In the genomic region with DNA sequence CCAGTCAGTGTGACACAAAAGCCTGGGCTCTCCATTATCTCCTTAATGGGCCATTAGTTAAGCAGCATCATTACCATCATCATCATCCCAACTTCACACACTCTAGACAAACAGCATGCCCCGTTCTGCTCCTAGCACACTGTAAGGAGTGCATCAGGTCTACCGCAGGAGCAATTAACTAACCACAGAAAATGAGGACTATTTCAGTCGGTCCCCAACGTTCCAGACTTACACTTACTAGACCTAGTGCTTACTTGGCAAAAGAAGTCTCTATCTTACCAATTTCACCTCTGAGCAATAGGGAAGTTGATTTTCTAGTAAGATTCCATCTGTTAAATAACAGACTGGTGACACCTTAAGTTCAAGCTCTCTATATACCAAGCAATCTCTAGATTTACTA, we compare ENCODE assay signal across 11 mouse cellular contexts. TPM values are rescaled to one million over a fixed set of nuclear protein-coding genes. Genes with fewer than 3 reads are reported as not detected.
DNase-seq lines count a peak whose midpoint lies in the region; ATAC-seq and TF ChIP-seq lines count a peak whose summit lies in the region.
"Had no signal": no experiment of that assay in that cellular context is flagged by ENCODE, and none has a peak within 500 bp of the region (broad histone marks: within the 10 kb centered on the region; RNA-seq: fewer than 3 reads in every experiment).

No protein-coding gene starts in this region.

- no peaks in the 10 kb centered on the region for H3K36me3 ChIP-seq in forebrain, embryonic 12.5 days (replicated peaks)
- no peaks in the 10 kb centered on the region for H3K36me3 ChIP-seq in forebrain, embryonic 11.5 days (ENCODE audit: control insufficient read depth, insufficient read depth, low read length)
- H3K36me3 ChIP-seq in embryonic facial prominence, embryonic 13.5 days, result no peaks in the 10 kb centered on the region
- no peaks in the 10 kb centered on the region for H3K36me3 ChIP-seq in limb, embryonic 12.5 days
- H3K36me3 ChIP-seq in midbrain, embryonic 15.5 days (replicated peaks), result no peaks in the 10 kb centered on the region
- no peaks in the 10 kb centered on the region for H3K36me3 ChIP-seq in intestine, postnatal 0 days (ENCODE audit: control insufficient read depth, insufficient read depth)

- intact Hi-C loops in left cerebral cortex, postnatal 10 days (cut with DNase I), result no loop called here

- ATAC-seq in forebrain, embryonic 12.5 days (ENCODE audit: low FRiP score), result no peak
- no peak for ATAC-seq in forebrain, embryonic 11.5 days (replicated peaks; ENCODE audit: low FRiP score)
- no peak for ATAC-seq in embryonic facial prominence, embryonic 13.5 days (ENCODE audit: insufficient number of reproducible peaks, insufficient read depth, low FRiP score, low TSS enrichment, low read depth)
- no peak for ATAC-seq in limb, embryonic 12.5 days (ENCODE audit: insufficient number of reproducible peaks, insufficient read depth, low FRiP score, low TSS enrichment, low read depth)
- ATAC-seq in midbrain, embryonic 15.5 days (replicated peaks), result no peak
- ATAC-seq in intestine, postnatal 0 days, result no peak
- ATAC-seq: inflammation-experienced regulatory T-cells, adult 6 months had no signal

- H3K27ac ChIP-seq in forebrain, embryonic 12.5 days, result no peak overlapping the region
- no peak overlapping the region for H3K27ac ChIP-seq in forebrain, embryonic 11.5 days (ENCODE audit: low read depth, low read length)
- no peak overlapping the region for H3K27ac ChIP-seq in embryonic facial prominence, embryonic 13.5 days
- H3K27ac ChIP-seq in limb, embryonic 12.5 days, result no peak overlapping the region
- H3K27ac ChIP-seq in midbrain, embryonic 15.5 days, result no peak overlapping the region
- no peak overlapping the region for H3K27ac ChIP-seq in intestine, postnatal 0 days (ENCODE audit: low read depth, low read length)

- no peak overlapping the region for H3K4me3 ChIP-seq in forebrain, embryonic 12.5 days (replicated peaks)
- no peak overlapping the region for H3K4me3 ChIP-seq in forebrain, embryonic 11.5 days (ENCODE audit: low read depth, low read length)
- no peak overlapping the region for H3K4me3 ChIP-seq in embryonic facial prominence, embryonic 13.5 days
- H3K4me3 ChIP-seq in limb, embryonic 12.5 days (replicated peaks), result no peak overlapping the region
- H3K4me3 ChIP-seq in midbrain, embryonic 15.5 days, result 0 out of 2 replicates have a peak overlapping the region, but pooled peaks have one; percentile 94
- no peak overlapping the region for H3K4me3 ChIP-seq in intestine, postnatal 0 days (ENCODE audit: low read depth, low read length)

- H3K9me3 ChIP-seq in forebrain, embryonic 12.5 days, result no peaks in the 10 kb centered on the region
- no peaks in the 10 kb centered on the region for H3K9me3 ChIP-seq in forebrain, embryonic 11.5 days (ENCODE audit: control insufficient read depth, low read length)
- H3K9me3 ChIP-seq in embryonic facial prominence, embryonic 13.5 days, result no peaks in the 10 kb centered on the region
- H3K9me3 ChIP-seq in limb, embryonic 12.5 days, result no peaks in the 10 kb centered on the region
- no peaks in the 10 kb centered on the region for H3K9me3 ChIP-seq in midbrain, embryonic 15.5 days
- no peaks in the 10 kb centered on the region for H3K9me3 ChIP-seq in intestine, postnatal 0 days (ENCODE audit: control insufficient read depth)

- no peak overlapping the region for H3K9ac ChIP-seq in forebrain, embryonic 12.5 days
- no peak overlapping the region for H3K9ac ChIP-seq in forebrain, embryonic 11.5 days (ENCODE audit: low read length)
- H3K9ac ChIP-seq in embryonic facial prominence, embryonic 13.5 days, result 0 out of 2 replicates have a peak overlapping the region, but pooled peaks have one; percentile 6
- no peak overlapping the region for H3K9ac ChIP-seq in limb, embryonic 12.5 days (replicated peaks)
- no peak overlapping the region for H3K9ac ChIP-seq in midbrain, embryonic 15.5 days
- H3K9ac ChIP-seq in intestine, postnatal 0 days (ENCODE audit: low read depth, low read length), result no peak overlapping the region

- DNase-seq in forebrain, embryonic 11.5 days (ENCODE audit: low spot score), result no peak
- no peak for DNase-seq in left cerebral cortex, postnatal 10 days (ENCODE audit: extremely low spot score in 1 of 2, low spot score in 2 of 2)
- no peak for DNase-seq in lung, postnatal 10 days
- DNase-seq: left cerebral cortex, postnatal 4 days; thymus, adult 2 months had no signal

- H3K27me3 ChIP-seq in forebrain, embryonic 12.5 days, result no peaks in the 10 kb centered on the region
- H3K27me3 ChIP-seq in forebrain, embryonic 11.5 days (ENCODE audit: control insufficient read depth, insufficient read depth, low read length), result no peaks in the 10 kb centered on the region
- H3K27me3 ChIP-seq in embryonic facial prominence, embryonic 13.5 days, result no peaks in the 10 kb centered on the region; the same call in 1 of the 2 replicates
- no peaks in the 10 kb centered on the region for H3K27me3 ChIP-seq in limb, embryonic 12.5 days
- H3K27me3 ChIP-seq in midbrain, embryonic 15.5 days (replicated peaks), result no peaks in the 10 kb centered on the region
- H3K27me3 ChIP-seq in intestine, postnatal 0 days (replicated peaks; ENCODE audit: control insufficient read depth, insufficient read depth, low read length), result no peaks in the 10 kb centered on the region

- H3K4me2 ChIP-seq in forebrain, embryonic 12.5 days, result peak overlapping the region; percentile 75
- H3K4me2 ChIP-seq in forebrain, embryonic 11.5 days (ENCODE audit: low read depth, low read length, severe bottlenecking), result no peak overlapping the region
- H3K4me2 ChIP-seq in embryonic facial prominence, embryonic 13.5 days, result peak overlapping the region; percentile 86; the same call in 1 of the 2 replicates
- peak overlapping the region; percentile 80; the same call in 1 of the 2 replicates for H3K4me2 ChIP-seq in limb, embryonic 12.5 days
- peak overlapping the region; percentile 82 for H3K4me2 ChIP-seq in midbrain, embryonic 15.5 days
- H3K4me2 ChIP-seq in intestine, postnatal 0 days (replicated peaks; ENCODE audit: low read depth), result no peak overlapping the region

- WGBS in forebrain, embryonic 12.5 days, result 78% methylated on average over 4 of the region's 4 CpGs
- WGBS in forebrain, embryonic 11.5 days, result 85% methylated on average over 4 of the region's 4 CpGs
- WGBS in embryonic facial prominence, embryonic 13.5 days, result 60% methylated on average over 4 of the region's 4 CpGs
- 80% methylated on average over 4 of the region's 4 CpGs for WGBS in limb, embryonic 12.5 days
- WGBS in midbrain, embryonic 15.5 days, result 81% methylated on average over 4 of the region's 4 CpGs
- WGBS in intestine, postnatal 0 days, result 80% methylated on average over 4 of the region's 4 CpGs

- TF ChIP-seq CTCF in intestine, postnatal 0 days (IDR thresholded peaks at IDR 0.05; ENCODE audit: low read depth), result no peak

- H3K4me1 ChIP-seq in forebrain, embryonic 12.5 days, result peaks cover 27% of the 10 kb centered on the region
- no peaks in the 10 kb centered on the region for H3K4me1 ChIP-seq in forebrain, embryonic 11.5 days (replicated peaks; ENCODE audit: control insufficient read depth, insufficient read depth, low read length)
- H3K4me1 ChIP-seq in embryonic facial prominence, embryonic 13.5 days, result peaks cover 17% of the 10 kb centered on the region
- peaks cover 14% of the 10 kb centered on the region for H3K4me1 ChIP-seq in limb, embryonic 12.5 days (replicated peaks)
- H3K4me1 ChIP-seq in midbrain, embryonic 15.5 days, result peaks cover 36% of the 10 kb centered on the region
- peaks cover 6% of the 10 kb centered on the region; the same call in 1 of the 2 replicates for H3K4me1 ChIP-seq in intestine, postnatal 0 days (replicated peaks; ENCODE audit: control insufficient read depth, insufficient read depth, low read length)

RNA-seq across cellular contexts. Expression of gene Zdhhc17, which starts 2.3 kb away (rescaled TPM):
- polyA plus RNA-seq in forebrain, embryonic 12.5 days (2016; fragmentation: Nextera tagmentation; extraction: Ambion mirVana), result 40.2 and 45.2 TPM in 2 replicates
- polyA plus RNA-seq in forebrain, embryonic 11.5 days (2014; fragmentation: Nextera tagmentation; extraction: Ambion mirVana), result 28.0 and 31.6 TPM in 2 replicates
- polyA plus RNA-seq in embryonic facial prominence, embryonic 13.5 days (2015; fragmentation: Nextera tagmentation; extraction: Ambion mirVana), result 29.8 and 35.0 TPM in 2 replicates
- polyA plus RNA-seq in limb, embryonic 12.5 days (2016; fragmentation: Nextera tagmentation; extraction: Ambion mirVana), result 32.6 and 34.9 TPM in 2 replicates
- polyA plus RNA-seq in midbrain, embryonic 15.5 days (2015; fragmentation: Nextera tagmentation; extraction: Ambion mirVana), result 57.4 and 64.0 TPM in 2 replicates
- total RNA-seq in left cerebral cortex, postnatal 10 days (2021), result 10 to 100 TPM; 82.5 to 88.4 TPM
- polyA plus RNA-seq in intestine, postnatal 0 days (2015; fragmentation: Nextera tagmentation; extraction: Ambion mirVana), result 5.4 and 5.9 TPM in 2 replicates

Comparison
In these comparisons a context has a peak if more than half of its experiments do, and no peak if none do; other contexts are left out.
1. H3K4me2 ChIP-seq: peak in forebrain, embryonic 12.5 days (single experiment), embryonic facial prominence, embryonic 13.5 days (single experiment), limb, embryonic 12.5 days (single experiment) and midbrain, embryonic 15.5 days (single experiment); none in forebrain, embryonic 11.5 days (single experiment) and intestine, postnatal 0 days (single experiment).